Mouse (Mus musculus) lung, adult 18-20 months (tissue): Measurements from ENCODE around the gene Slc22a17.

Experiments used
- DNase-seq, 2 experiments: peaks; one replicate each; pipeline ENCODE4 v3.0.0; 2022; ENCODE audit warnings: mixed read lengths in 2 of 2

Gene Slc22a17

DNA sequence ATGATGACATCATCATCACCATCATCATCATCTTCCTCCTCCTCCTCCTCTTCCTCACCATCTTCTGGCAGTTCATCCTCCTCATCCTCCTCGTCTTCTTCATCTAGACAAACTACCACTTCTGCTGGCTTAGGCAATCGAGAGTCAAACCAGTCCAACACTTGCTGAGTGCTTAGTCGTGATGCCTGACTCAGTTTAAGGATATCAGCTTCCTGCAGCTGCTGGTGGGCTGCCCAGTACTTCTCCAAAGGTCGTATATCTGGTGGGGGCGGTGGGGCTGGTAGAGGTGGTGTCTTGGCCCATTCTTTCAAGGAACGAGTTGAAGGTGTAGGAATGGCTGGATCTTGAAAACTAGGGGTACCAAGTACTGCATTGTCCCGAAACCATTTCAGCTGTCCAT, 56.2 kb downstream of the Slc22a17 start:
- DNase-seq = no peak
